Mouse (Mus musculus) Patski (cell line): ENCODE data around the gene Gm11437. TPM values are rescaled to one million over a fixed set of nuclear protein-coding genes. Genes with fewer than 3 reads are reported as not detected.

ENCODE experiments used
- ATAC-seq: fragments of 100-300 bp; one replicate; pipeline ENCODE4 v1.8.0; 2021
- CTCF ChIA-PET: fragments of 350-600 bp; sonication (Branson Sonifier 250); formaldehyde crosslinking; loops from one replicate; lab custom pipeline; 2022; ENCODE audit warnings: inconsistent platforms; lab: Charles Lee
- POLR2A ChIA-PET: fragments of 350-600 bp; sonication (Branson Sonifier 250); formaldehyde crosslinking; loops from one replicate; lab custom pipeline; 2022; ENCODE audit warnings: antibody characterized with exemption, inconsistent platforms; lab: Charles Lee
- DNase-seq: peaks from one replicate; pipeline ENCODE4 v3.0.0-alpha.2; 2011; ENCODE audit warnings: low read depth, low spot score
- H3K27me3 ChIP-seq: fragments of 371-371 bp; one replicate; pipeline ENCODE4 v1.5.1; 2021
- CTCF ChIP-seq: fragments of 100-300 bp; IDR thresholded peaks from one replicate; pipeline ENCODE4 v1.5.1; 2021
- in situ Hi-C: fragments of 300-500 bp; cut with MboI; formaldehyde crosslinking; loops from 3 replicates; pipeline ENCODE4 v1.11.1; 2018; ENCODE audit warnings: low pct_unique_long_range_greater_than_20kb, mixed read lengths
- polyA plus RNA-seq: library from polyadenylated mRNA; unstranded; gene quantifications from one replicate; pipeline ENCODE4 v1.2.3, GENCODE M21; 2021

Gene Gm11437
- not detected for polyA plus RNA-seq

DNA sequence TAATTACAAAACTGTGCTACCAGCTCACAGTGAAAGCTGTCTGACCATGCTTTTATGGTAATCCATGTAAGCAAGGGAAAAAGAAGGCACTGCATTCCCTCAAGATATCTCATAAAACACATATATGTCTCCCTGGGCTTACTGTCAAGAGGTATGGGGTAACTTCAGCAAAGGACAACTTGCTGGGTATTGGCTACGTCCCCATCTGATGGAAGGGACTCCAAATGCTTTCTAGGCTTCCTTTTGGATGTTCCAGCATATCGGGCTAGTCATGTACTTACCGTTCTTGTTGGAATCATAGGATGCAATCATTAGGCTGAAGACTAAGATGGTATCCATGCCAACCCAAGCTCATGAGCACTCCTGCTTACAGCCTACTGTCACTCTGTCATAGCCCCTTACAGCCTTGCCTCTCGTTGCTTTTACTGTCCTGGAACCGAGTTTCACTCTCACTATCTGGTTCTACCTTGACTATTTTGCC is at the start of gene Gm11437:
Gene Gm11437, minus strand, starts transcription at position 431 of the 481 bp plus-strand sequence.
- ChIA-PET CTCF (interaction anchor here (1.8 kb wide), 1 partner anchor 25 kb away, joined by 8 read pairs; no protein-coding TSS in a partner anchor), POLR2A (interaction anchor here (0.7 kb wide), 1 partner anchor 100 kb away, joined by 6 read pairs; no protein-coding TSS in a partner anchor)
- in situ Hi-C loops: no loop called here
- TF ChIP-seq CTCF: no peak
- H3K27me3 ChIP-seq: no peaks in the 10 kb centered on the region
- DNase-seq (no peak), ATAC-seq (no peak)

GRCm38 (mm10) chr11:84210876-84211275 is 43.6 kb upstream of the Gm11437 start:
- ChIA-PET CTCF (no interaction called here), POLR2A (no interaction called here)
- DNase-seq (no peak), ATAC-seq (no peak)
- in situ Hi-C loops: no loop called here
- H3K27me3 ChIP-seq: no peaks in the 10 kb centered on the region
- TF ChIP-seq CTCF: no peak

GRCm38 (mm10) chr11:84205776-84206175 is 38.5 kb upstream of the Gm11437 start:
- in situ Hi-C loops: no loop called here
- TF ChIP-seq CTCF: no peak
- CTCF ChIA-PET: no interaction called here
- no peak for ATAC-seq
- H3K27me3 ChIP-seq: no peaks in the 10 kb centered on the region
- no peak for DNase-seq
- POLR2A ChIA-PET: no interaction called here

DNA sequence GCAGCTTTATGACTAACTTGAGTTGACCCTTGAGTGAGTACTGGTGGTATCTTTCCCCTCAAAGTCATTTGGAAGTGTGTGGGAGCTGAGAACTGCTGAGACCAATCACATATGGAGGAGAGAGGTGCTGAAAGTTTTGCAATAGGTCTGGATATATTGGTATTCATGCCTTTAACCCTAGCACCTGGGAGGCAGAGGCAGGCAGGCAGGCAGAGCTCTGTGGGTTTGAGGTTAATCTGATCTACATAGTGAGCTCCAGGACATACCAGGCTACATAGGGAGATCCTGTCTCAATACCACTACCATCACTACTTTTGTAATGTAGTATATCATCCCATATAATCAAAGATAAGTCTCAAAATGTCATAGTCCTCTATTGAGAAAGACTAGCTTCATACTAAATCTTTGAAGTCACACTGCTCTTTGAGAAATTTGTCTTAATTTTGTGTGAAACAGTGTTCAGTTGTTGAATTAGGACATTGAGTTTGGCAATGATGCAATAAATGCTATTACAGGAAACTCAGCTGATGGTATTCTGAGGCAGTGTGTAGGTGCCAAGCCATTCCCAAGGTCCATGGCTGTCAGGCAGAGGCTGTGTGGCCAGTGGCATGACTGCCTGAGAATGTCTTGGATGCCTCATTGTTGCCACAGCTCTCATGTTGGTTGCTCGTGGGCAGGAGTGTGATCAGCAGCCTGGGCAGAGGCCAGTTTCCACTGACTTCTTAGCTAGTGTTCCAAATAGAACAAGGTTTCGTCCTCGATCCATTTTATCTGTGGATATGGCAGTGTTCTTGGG is 30.5 kb upstream of the Gm11437 start:
- no peak for DNase-seq
- in situ Hi-C loops: no loop called here
- no peak for TF ChIP-seq CTCF
- ChIA-PET CTCF (interaction anchor here (0.9 to 1.9 kb wide), 3 partner anchors 15 to 24 kb away, joined by 3 to 4 read pairs (median 3); no protein-coding TSS in a partner anchor), POLR2A (no interaction called here)
- ATAC-seq: no peak
- H3K27me3 ChIP-seq: no peaks in the 10 kb centered on the region

GRCm38 (mm10) chr11:84194751-84195150 is 27.5 kb upstream of the Gm11437 start:
- no peaks in the 10 kb centered on the region for H3K27me3 ChIP-seq
- no peak for DNase-seq
- ATAC-seq: no peak
- POLR2A ChIA-PET: no interaction called here
- TF ChIP-seq CTCF: no peak
- CTCF ChIA-PET: no interaction called here
- in situ Hi-C loops: no loop called here

- ATAC-seq: no peak
- no peak for DNase-seq
- in situ Hi-C loops: no loop called here
- POLR2A ChIA-PET: no interaction called here
- CTCF ChIA-PET: no interaction called here
- TF ChIP-seq CTCF: no peak
- no peaks in the 10 kb centered on the region for H3K27me3 ChIP-seq
Measured at GRCm38 (mm10) chr11:84193249-84193648, 26.0 kb upstream of the Gm11437 start.

GRCm38 (mm10) chr11:84190581-84191233 is 23.4 kb upstream of the Gm11437 start:
- H3K27me3 ChIP-seq: no peaks in the 10 kb centered on the region
- DNase-seq: no peak
- CTCF ChIA-PET: interaction anchor here (0.9 kb wide), 2 partner anchors 10 to 12 kb away, joined by 3 read pairs; no protein-coding TSS in a partner anchor
- in situ Hi-C loops: no loop called here
- POLR2A ChIA-PET: interaction anchor here (0.9 kb wide), 1 partner anchor 9 kb away, joined by 4 read pairs; no protein-coding TSS in a partner anchor
- no peak for TF ChIP-seq CTCF
- ATAC-seq: no peak

DNA sequence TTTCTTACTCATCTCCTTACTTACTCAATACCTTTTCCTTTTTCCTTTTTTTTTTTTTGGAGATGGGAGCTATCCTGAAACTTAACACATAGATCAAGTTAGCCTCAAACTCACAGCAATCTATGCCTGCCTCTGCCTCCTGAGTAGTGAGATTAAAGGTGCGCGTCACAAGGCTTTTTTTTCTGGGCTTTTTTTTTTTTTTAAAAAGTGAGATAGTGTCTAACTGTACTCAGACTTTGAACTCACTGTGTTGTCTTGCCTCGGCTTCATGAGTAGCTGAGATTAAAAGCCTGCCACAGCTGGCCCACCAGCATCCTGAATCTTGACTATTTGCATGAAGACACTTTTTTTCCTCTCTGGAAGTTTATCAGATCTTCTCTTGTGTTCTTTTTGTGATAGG is 21.3 kb upstream of the Gm11437 start:
- no peak for DNase-seq
- CTCF ChIA-PET: interaction anchor here (1.3 kb wide), 1 partner anchor 610 kb away, joined by 3 read pairs; no protein-coding TSS in a partner anchor
- POLR2A ChIA-PET: interaction anchor here (0.7 kb wide), 1 partner anchor 38 kb away, joined by 3 read pairs; no protein-coding TSS in a partner anchor
- no peak for TF ChIP-seq CTCF
- no peaks in the 10 kb centered on the region for H3K27me3 ChIP-seq
- in situ Hi-C loops: no loop called here
- no peak for ATAC-seq

DNA sequence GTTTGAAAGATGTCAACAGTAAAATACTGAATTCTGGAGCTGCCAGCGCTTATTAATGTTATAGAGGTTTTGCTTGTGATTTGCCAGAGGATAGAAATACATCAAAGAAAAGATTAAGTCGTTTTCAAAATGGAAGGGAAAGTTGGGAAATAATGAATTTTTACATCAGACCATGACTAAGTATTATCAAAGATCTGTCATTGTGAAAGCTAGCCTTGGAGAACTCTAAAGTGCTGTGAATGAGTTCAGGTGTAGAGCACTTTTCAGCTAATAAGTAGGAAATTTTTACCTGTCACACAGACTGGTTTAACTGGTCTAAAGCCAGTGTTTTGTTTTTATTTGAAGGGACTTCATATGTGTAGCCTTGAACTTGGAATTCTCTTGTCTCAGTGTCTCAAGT is 14.0 kb upstream of the Gm11437 start:
- ChIA-PET POLR2A (no interaction called here), CTCF (interaction anchor here (1.3 kb wide), 1 partner anchor 27 kb away, joined by 4 read pairs; no protein-coding TSS in a partner anchor)
- in situ Hi-C loops: no loop called here
- ATAC-seq: no peak
- no peaks in the 10 kb centered on the region for H3K27me3 ChIP-seq
- no peak for DNase-seq
- TF ChIP-seq CTCF: no peak

- TF ChIP-seq CTCF: peak; percentile 82
- ChIA-PET CTCF (interaction anchor here (0.7 to 3.0 kb wide), 3 partner anchors 11 to 18 kb away, joined by 3 to 9 read pairs (median 3); no protein-coding TSS in a partner anchor), POLR2A (no interaction called here)
- DNase-seq (no peak), ATAC-seq (peak; percentile 59)
- no peaks in the 10 kb centered on the region for H3K27me3 ChIP-seq
- in situ Hi-C loops: no loop called here
Measured at GRCm38 (mm10) chr11:84179954-84180598, 12.8 kb upstream of the Gm11437 start.
